Mouse (Mus musculus) G1E (cell line): ENCODE results near the gene Aftph.

Experiments used
- CTCF ChIP-seq: IDR thresholded peaks from 2 replicates; pipeline ENCODE4 v1.5.1; 2012; ENCODE audit warnings: low read depth, low read length, inconsistent platforms, mixed read lengths
- GATA1 ChIP-seq: IDR thresholded peaks from 2 replicates; pipeline ENCODE4 v1.6.1; 2012; ENCODE audit warnings: borderline replicate concordance, low read length, inconsistent platforms, mixed read lengths
- POLR2AphosphoS5 ChIP-seq: IDR thresholded peaks from 2 replicates; pipeline ENCODE4 v1.6.1; 2012; ENCODE audit warnings: low read depth, low read length, inconsistent platforms; ENCODE audit not compliant: insufficient replicate concordance
- TAL1 ChIP-seq: conservative IDR thresholded peaks from 2 replicates; pipeline ENCODE4 v1.6.1; 2012; ENCODE audit warnings: low read depth, low read length, inconsistent platforms, mixed read lengths

- TF ChIP-seq CTCF, result no peak
- TF ChIP-seq TAL1, result no peak
- no peak for TF ChIP-seq GATA1
- TF ChIP-seq POLR2AphosphoS5, result no peak
These were observed 748 bp downstream of the Aftph start for GRCm38 (mm10) chr11:20740481-20741200.
